Mouse (Mus musculus) gastrocnemius, adult 2 months (tissue): Measurements from ENCODE around the gene Nomo1. TPM values are rescaled to one million over a fixed set of nuclear protein-coding genes. Genes with fewer than 3 reads are reported as not detected.

ENCODE experiments used
- DNase-seq: peaks from one replicate; pipeline ENCODE4 v3.0.0; 2022
- H3K27ac ChIP-seq: fragments of 200-600 bp; 2 replicates; pipeline ENCODE4 v1.8.1; 2022; ENCODE audit warnings: mild to moderate bottlenecking
- H3K4me3 ChIP-seq: fragments of 200-600 bp; 2 replicates; pipeline ENCODE4 v1.8.1; 2022; ENCODE audit warnings: mild to moderate bottlenecking, moderate library complexity
- CTCF ChIP-seq: fragments of 200-600 bp; IDR thresholded peaks from 2 replicates; pipeline ENCODE4 v1.8.1; 2022; ENCODE audit warnings: antibody characterized with exemption, mild to moderate bottlenecking, moderate library complexity
- intact Hi-C: fragments of 180-260 bp; cut with DNase I; formaldehyde crosslinking; loops from one replicate; pipeline ENCODE4 v1.15.1; 2025
- total RNA-seq, 2 experiments: library from RNA; stranded (reverse); gene quantifications; 2 replicates each; pipeline ENCODE4 v1.2.3; 2021

Nomo1 gene
- total RNA-seq, 2 experiments from 2014 or later: 74.9 to 78.9 TPM

GRCm38 (mm10) chr7:46053566-46053965 lies 20.1 kb downstream of the Nomo1 start:
- no peak for DNase-seq
- Histone ChIP-seq H3K4me3 (no peak overlapping the region), H3K27ac (no peak overlapping the region)
- no peak for TF ChIP-seq CTCF
- intact Hi-C loops: no loop called here

- TF ChIP-seq CTCF: no peak
- intact Hi-C loops: no loop called here
- peak overlapping the region; percentile 26; the same call in 1 of the 2 replicates for H3K4me3 ChIP-seq
- no peak overlapping the region for H3K27ac ChIP-seq
- no peak for DNase-seq
Measured at GRCm38 (mm10) chr7:46058882-46059281, 25.4 kb downstream of the Nomo1 start.

DNA sequence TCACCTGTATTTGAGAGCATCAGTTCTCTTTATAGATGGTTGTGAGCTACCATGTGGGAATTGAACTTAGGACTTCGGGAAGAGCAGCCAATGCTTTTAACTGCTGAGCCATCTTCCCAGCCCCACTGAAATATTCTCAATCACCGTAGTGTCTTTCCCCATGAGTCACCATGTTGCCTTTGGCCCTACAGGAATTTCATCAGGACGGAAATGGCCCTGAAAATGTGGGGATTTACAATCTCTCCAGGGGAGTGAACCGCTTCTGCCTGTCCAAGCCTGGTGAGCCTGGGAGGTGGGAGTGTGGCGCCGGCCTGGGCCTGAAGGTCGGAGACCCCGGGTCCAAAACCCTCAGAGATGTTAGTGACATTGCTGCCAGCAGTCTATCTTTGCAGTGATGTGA lies 27.2 kb downstream of the Nomo1 start:
- TF ChIP-seq CTCF: no peak
- no peak for DNase-seq
- intact Hi-C loops: no loop called here
- H3K27ac ChIP-seq: no peak overlapping the region
- H3K4me3 ChIP-seq: no peak overlapping the region

DNA sequence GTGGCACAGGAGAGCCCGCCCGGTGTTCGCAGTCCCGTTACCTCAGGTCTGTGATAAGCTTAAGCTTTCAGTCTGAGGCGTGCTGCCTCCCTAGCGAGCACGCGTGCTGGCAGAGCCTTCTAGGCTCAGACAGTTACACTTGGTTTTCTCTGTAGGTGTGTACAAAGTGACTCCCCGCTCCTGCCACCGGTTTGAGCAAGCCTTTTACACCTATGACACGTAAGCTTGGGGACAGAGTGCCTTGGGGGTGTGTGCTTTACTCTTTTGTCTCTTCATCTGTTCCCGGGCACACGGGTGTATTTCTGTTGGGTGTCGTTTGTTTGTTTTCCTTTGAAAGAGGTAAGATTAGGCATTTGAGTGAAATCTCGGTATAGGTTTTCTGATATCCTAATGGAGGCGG lies 28.1 kb downstream of the Nomo1 start:
- H3K4me3 ChIP-seq: no peak overlapping the region
- H3K27ac ChIP-seq: no peak overlapping the region
- no peak for TF ChIP-seq CTCF
- intact Hi-C loops: no loop called here
- no peak for DNase-seq

DNA sequence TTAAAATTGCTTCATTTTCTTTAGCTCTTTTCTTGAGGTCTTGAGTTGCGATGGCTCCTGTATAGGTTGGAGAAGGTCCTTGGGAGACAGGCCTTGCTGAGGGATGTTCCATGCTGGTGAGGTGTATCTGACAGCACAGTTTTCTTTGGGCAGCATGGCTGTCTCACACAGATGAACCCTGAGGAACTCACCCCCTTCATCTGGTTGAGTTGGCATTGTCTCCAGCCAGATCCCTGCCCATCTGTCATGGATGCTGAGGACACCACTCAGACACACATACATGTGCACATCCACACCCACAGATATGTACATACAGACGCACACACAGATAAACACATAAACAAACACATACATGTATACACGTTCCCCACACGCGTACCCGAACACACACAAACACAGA lies 29.8 kb downstream of the Nomo1 start:
- intact Hi-C loops: no loop called here
- TF ChIP-seq CTCF: no peak
- Histone ChIP-seq H3K27ac (no peak overlapping the region), H3K4me3 (no peak overlapping the region)
- no peak for DNase-seq

- H3K4me3 ChIP-seq: no peak overlapping the region
- intact Hi-C loops: no loop called here
- no peak for TF ChIP-seq CTCF
- DNase-seq: peak; percentile 59
- peak overlapping the region; percentile 72 for H3K27ac ChIP-seq
Measured at GRCm38 (mm10) chr7:46068831-46069230, 35.3 kb downstream of the Nomo1 start.

DNA sequence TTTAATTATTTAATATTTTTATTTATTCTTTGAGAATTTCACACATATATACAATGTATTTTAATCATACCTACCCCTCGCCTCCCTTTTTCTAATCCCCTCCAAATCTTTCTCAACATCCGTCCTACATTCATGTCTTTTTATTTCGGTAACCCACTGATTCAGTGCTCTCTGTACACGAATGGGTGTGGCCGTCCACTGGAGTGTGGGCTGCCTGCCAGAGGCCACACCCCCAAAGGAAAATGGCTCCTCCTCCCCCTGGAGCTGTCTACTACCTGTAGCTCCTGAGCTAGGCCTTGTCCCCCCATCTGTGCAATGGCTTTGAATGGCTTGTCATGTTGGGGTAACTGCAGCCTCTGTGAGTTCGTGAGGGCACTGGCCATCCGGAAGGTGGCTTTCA lies 43.3 kb downstream of the Nomo1 start:
- no peak overlapping the region for H3K27ac ChIP-seq

GRCm38 (mm10) chr7:46077675-46078074 lies 44.2 kb downstream of the Nomo1 start:
- H3K27ac ChIP-seq: no peak overlapping the region
- H3K4me3 ChIP-seq: no peak overlapping the region
- no peak for DNase-seq
- intact Hi-C loops: no loop called here
- no peak for TF ChIP-seq CTCF

More for the DNA sequence above, 43.3 kb downstream of the Nomo1 start:
- no peak for DNase-seq
- TF ChIP-seq CTCF: no peak
- H3K4me3 ChIP-seq: no peak overlapping the region
- intact Hi-C loops: no loop called here

DNA sequence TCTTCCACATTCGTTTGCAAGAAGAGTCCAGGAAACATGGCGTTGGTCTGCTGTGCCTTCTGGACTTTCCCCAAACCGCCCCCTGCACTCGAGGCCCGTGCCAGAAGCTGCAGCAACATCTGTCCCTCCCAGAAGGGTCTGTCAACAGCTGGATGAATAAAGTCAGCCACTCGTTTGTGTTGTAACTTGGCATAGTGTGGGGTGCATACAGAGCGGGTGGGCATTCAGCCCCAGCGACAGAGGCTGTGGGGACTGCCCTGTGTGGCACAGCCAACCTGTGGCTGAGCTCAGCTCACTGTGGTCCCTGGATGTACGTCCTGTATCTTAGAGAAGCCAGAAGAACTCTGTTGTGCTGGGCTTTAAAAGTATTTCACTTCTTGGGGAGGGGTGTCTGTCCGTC lies 50.5 kb downstream of the Nomo1 start:
- intact Hi-C loops: no loop called here
- TF ChIP-seq CTCF: no peak
- DNase-seq: no peak
- H3K27ac ChIP-seq: no peak overlapping the region
- H3K4me3 ChIP-seq: no peak overlapping the region

GRCm38 (mm10) chr7:46084839-46085513 lies 51.5 kb downstream of the Nomo1 start:
- intact Hi-C loops: no loop called here
- Histone ChIP-seq H3K4me3 (no peak overlapping the region), H3K27ac (no peak overlapping the region)
- TF ChIP-seq CTCF: no peak
- DNase-seq: no peak

GRCm38 (mm10) chr7:46086378-46086777 lies 52.9 kb downstream of the Nomo1 start:
- DNase-seq: no peak
- no peak overlapping the region for H3K4me3 ChIP-seq
- TF ChIP-seq CTCF: no peak
- H3K27ac ChIP-seq: no peak overlapping the region
- intact Hi-C loops: no loop called here

GRCm38 (mm10) chr7:46088241-46088640 lies 54.7 kb downstream of the Nomo1 start:
- no peak overlapping the region for H3K4me3 ChIP-seq
- intact Hi-C loops: no loop called here
- TF ChIP-seq CTCF: no peak
- no peak overlapping the region for H3K27ac ChIP-seq
- DNase-seq: no peak

- intact Hi-C loops: loop anchor here (10.0 kb wide), 1 partner anchor 512 kb away; no protein-coding TSS in a partner anchor
- no peak overlapping the region for H3K27ac ChIP-seq
- H3K4me3 ChIP-seq: no peak overlapping the region
- TF ChIP-seq CTCF: no peak
- DNase-seq: no peak
Measured at GRCm38 (mm10) chr7:46092803-46093202, 59.3 kb downstream of the Nomo1 start.

DNA sequence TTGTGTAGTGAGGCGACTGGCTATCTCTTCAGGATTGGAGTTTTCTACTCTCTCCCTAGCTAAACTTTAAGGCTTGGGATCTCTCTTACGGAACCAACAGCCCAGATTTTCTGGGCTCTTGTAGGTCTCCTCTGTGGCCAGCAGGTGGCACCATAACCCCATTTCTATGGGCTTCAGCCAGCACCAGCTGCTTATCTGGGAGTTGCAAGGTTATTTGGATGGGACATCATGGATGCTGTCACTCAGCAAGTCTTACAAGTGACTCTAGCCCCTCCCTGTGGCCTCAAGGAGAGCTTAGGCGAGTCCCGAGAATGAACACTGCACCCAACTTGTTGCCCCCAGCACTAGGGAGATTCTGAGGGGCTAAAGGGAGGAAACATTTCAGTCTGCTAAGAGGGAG lies 62.6 kb downstream of the Nomo1 start:
- H3K27ac ChIP-seq: peak overlapping the region; percentile 98
- intact Hi-C loops: loop anchor here (1.0 to 10.0 kb wide), 5 partner anchors 21 to 509 kb away; no protein-coding TSS in a partner anchor
- peak overlapping the region; percentile 78 for H3K4me3 ChIP-seq
- peak; percentile 80 for DNase-seq
- TF ChIP-seq CTCF: peak; percentile 97
